Mouse (Mus musculus): ENCODE results near the gene Smarce1. TPM values are rescaled to one million over a fixed set of nuclear protein-coding genes. Genes with fewer than 3 reads are reported as not detected.

The Smarce1 gene
- polyA plus RNA-seq, 1 experiment from 2014 or later: 125 TPM

DNA sequence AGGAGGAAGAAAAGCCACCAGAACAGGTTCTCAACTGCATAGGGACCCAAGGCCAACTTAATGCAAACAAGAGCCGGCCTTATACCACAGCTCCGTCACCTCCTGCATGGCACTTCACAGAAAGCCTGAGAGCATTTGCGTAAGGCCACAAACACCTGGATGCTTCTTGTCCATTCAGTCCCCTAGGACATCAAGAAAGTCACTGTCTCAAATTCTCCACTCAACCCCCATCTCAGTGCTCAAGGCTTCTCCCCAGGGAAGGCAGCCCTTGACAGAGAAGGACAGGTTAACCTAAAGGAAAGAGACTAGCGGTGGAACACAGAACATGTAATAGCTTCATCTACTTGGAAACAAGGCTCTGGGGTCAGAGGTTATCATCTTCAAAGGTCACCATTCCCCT, 43.5 kb downstream of the Smarce1 start:
- Histone ChIP-seq H3K9me3 (replicated peaks; ENCODE audit: control insufficient read depth, low read length) (no peaks in the 10 kb centered on the region), H3K27ac (ENCODE audit: low read depth, low read length) (no peak overlapping the region), H3K9ac (ENCODE audit: low read depth, low read length) (no peak overlapping the region), H3K4me2 (no peak overlapping the region), H3K36me3 (ENCODE audit: control insufficient read depth, insufficient read depth, low read length) (no peaks in the 10 kb centered on the region), H3K27me3 (ENCODE audit: control insufficient read depth, insufficient read depth, low read length) (no peaks in the 10 kb centered on the region; the same call in 1 of the 2 replicates), H3K4me3 (ENCODE audit: low read depth, low read length) (no peak overlapping the region), H3K4me1 (ENCODE audit: control insufficient read depth, insufficient read depth, low read length) (no peaks in the 10 kb centered on the region)
- WGBS (ENCODE audit: insufficient replicate concordance): 79% methylated on average over 4 of the region's 4 CpGs
- no peak for ATAC-seq (replicated peaks; ENCODE audit: insufficient number of reproducible peaks, low FRiP score, low TSS enrichment)

DNA sequence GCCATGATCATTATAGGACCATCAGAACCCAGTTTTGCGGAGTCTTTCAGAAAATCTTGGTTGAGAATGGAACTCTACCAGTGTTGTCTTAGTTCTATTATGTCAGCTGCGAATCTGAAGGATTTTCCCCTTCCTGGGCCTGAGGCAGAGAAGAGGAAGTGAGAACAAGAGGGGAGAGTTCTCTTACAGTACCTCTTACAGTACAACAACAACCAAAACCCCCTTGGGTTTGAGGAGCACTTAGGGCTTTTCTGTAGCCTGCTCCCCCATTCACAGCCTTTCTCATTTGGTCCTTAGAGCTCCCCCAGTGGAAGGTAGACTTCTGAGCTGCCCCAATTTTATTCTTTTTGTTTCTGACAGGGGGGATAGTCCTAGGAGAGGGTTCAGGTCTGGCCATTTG, 44.0 kb downstream of the Smarce1 start:
- 68% methylated on average over 2 of the region's 2 CpGs for WGBS (ENCODE audit: insufficient replicate concordance)
- H3K27ac ChIP-seq (ENCODE audit: low read depth, low read length): no peak overlapping the region
- H3K4me2 ChIP-seq: no peak overlapping the region
- no peaks in the 10 kb centered on the region for H3K4me1 ChIP-seq (ENCODE audit: control insufficient read depth, insufficient read depth, low read length)
- no peak for ATAC-seq (replicated peaks; ENCODE audit: insufficient number of reproducible peaks, low FRiP score, low TSS enrichment)
- H3K9ac ChIP-seq (ENCODE audit: low read depth, low read length): no peak overlapping the region
- no peak overlapping the region for H3K4me3 ChIP-seq (ENCODE audit: low read depth, low read length)
- H3K9me3 ChIP-seq (replicated peaks; ENCODE audit: control insufficient read depth, low read length): no peaks in the 10 kb centered on the region
- H3K27me3 ChIP-seq (ENCODE audit: control insufficient read depth, insufficient read depth, low read length): no peaks in the 10 kb centered on the region; the same call in 1 of the 2 replicates
- H3K36me3 ChIP-seq (ENCODE audit: control insufficient read depth, insufficient read depth, low read length): no peaks in the 10 kb centered on the region

DNA sequence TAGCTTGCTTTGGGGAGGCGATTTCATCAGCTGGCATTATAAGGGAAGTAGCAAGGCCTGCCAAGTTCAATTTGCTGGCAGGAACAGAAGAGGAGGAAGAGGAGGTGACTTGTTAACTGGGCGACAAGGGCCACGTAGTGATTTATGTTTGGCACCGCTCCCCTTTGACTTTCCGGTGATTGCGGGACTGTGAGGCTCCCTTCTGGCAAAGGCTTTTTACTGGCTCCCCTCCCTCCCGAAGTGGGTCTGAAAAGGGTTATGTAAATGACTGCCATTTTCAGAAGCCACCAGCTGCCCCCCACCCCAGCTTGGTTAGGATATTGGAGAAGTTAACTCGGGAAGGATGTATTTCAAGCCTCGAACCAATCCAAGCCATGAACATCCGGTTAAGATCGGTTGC, 48.2 kb downstream of the Smarce1 start:
- no peaks in the 10 kb centered on the region; the same call in 1 of the 2 replicates for H3K27me3 ChIP-seq (ENCODE audit: control insufficient read depth, insufficient read depth, low read length)
- no peak overlapping the region for H3K4me3 ChIP-seq (ENCODE audit: low read depth, low read length)
- H3K4me1 ChIP-seq (ENCODE audit: control insufficient read depth, insufficient read depth, low read length): no peaks in the 10 kb centered on the region
- H3K36me3 ChIP-seq (ENCODE audit: control insufficient read depth, insufficient read depth, low read length): no peaks in the 10 kb centered on the region
- WGBS (ENCODE audit: insufficient replicate concordance): 65% methylated on average over 11 of the region's 11 CpGs
- H3K9ac ChIP-seq (ENCODE audit: low read depth, low read length): no peak overlapping the region
- no peak overlapping the region for H3K27ac ChIP-seq (ENCODE audit: low read depth, low read length)
- no peak for ATAC-seq (replicated peaks; ENCODE audit: insufficient number of reproducible peaks, low FRiP score, low TSS enrichment)
- no peak overlapping the region for H3K4me2 ChIP-seq
- no peaks in the 10 kb centered on the region for H3K9me3 ChIP-seq (replicated peaks; ENCODE audit: control insufficient read depth, low read length)

DNA sequence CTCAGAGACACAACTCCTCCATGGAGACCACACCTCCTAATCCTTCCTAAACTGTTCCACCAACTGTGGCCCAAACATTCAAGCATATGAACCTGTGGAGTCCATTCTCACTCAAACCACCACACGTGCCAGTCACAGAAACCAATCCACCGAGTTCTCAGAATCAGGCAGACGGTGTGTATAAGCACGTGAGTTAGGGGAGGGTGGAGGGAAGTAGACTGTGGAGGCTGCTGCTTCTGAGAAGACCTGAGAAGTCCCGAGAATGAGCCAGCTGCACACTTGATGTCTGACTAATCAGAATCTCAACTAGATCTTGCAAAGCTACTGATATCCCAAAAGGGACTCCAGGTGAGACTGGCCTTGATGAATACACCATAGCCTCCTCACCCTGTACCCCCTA, 50.7 kb downstream of the Smarce1 start:
- Histone ChIP-seq H3K27me3 (ENCODE audit: control insufficient read depth, insufficient read depth, low read length) (no peaks in the 10 kb centered on the region), H3K4me3 (ENCODE audit: low read depth, low read length) (no peak overlapping the region), H3K27ac (ENCODE audit: low read depth, low read length) (no peak overlapping the region), H3K9me3 (replicated peaks; ENCODE audit: control insufficient read depth, low read length) (no peaks in the 10 kb centered on the region), H3K4me2 (no peak overlapping the region), H3K4me1 (ENCODE audit: control insufficient read depth, insufficient read depth, low read length) (no peaks in the 10 kb centered on the region), H3K9ac (ENCODE audit: low read depth, low read length) (no peak overlapping the region), H3K36me3 (ENCODE audit: control insufficient read depth, insufficient read depth, low read length) (no peaks in the 10 kb centered on the region)
- ATAC-seq (replicated peaks; ENCODE audit: insufficient number of reproducible peaks, low FRiP score, low TSS enrichment): no peak
- WGBS (ENCODE audit: insufficient replicate concordance): 77% methylated on average over 5 of the region's 5 CpGs

DNA sequence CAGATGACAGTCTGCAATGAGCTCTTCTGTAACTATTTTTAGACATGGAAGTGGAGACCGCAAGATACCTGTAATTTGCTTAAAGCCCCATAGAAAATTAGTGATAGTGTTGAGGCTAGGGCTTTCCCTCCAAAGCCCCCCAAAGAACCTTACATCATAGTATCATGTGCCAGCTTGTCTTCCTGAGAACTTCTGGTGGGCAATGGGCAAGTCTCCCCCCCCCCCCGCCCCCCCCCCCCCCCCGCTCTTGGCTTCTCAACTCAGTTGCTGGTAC, 53.0 kb downstream of the Smarce1 start:
- Histone ChIP-seq H3K9ac (ENCODE audit: low read depth, low read length) (no peak overlapping the region), H3K36me3 (ENCODE audit: control insufficient read depth, insufficient read depth, low read length) (no peaks in the 10 kb centered on the region), H3K4me1 (ENCODE audit: control insufficient read depth, insufficient read depth, low read length) (no peaks in the 10 kb centered on the region), H3K4me3 (ENCODE audit: low read depth, low read length) (no peak overlapping the region), H3K9me3 (replicated peaks; ENCODE audit: control insufficient read depth, low read length) (no peaks in the 10 kb centered on the region), H3K4me2 (no peak overlapping the region), H3K27ac (ENCODE audit: low read depth, low read length) (no peak overlapping the region), H3K27me3 (ENCODE audit: control insufficient read depth, insufficient read depth, low read length) (no peaks in the 10 kb centered on the region)
- 29% methylated on average over 2 of the region's 3 CpGs for WGBS (ENCODE audit: insufficient replicate concordance)
- ATAC-seq (replicated peaks; ENCODE audit: insufficient number of reproducible peaks, low FRiP score, low TSS enrichment): no peak

DNA sequence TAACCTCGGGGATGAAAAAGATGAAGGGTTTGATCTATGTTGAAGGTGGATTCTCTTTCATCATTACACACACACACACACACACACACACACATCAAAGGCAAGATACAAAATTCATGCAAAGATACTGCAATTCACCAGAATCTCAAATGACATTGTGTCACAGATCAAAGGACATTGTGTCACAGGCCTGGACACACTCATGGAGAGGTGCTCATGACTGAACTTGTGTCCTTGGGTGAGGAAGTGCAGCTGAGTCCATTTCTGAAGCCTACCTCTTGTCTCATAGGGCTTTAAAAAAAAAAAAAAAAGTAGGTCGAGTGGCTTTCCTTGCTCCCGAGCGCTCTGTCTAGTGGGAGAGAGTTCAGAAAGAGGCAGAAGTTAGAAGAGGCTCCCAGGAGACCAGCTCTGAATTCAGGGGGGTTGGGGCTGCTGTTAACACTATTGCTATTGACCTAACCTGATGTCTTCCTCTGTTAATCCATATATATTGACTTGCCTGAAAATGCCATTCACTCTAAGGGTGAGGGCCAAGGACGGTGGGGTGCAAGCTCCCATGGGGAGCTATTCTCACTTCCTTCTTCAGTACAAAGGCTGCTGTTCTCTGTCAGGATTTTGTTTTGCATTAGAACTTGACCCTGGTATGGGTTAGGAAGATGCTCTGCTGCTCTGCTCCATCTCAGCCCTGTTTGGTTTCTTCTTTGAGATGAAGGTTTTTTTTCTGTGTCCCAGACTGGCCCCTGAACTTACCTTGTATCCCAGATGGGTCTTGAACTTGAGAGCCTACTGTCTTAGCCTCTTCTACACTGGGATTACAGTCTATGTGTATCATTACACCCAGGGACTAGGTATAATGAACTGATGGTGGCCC, 53.5 kb downstream of the Smarce1 start:
- no peak overlapping the region for H3K4me2 ChIP-seq
- H3K9me3 ChIP-seq (replicated peaks; ENCODE audit: control insufficient read depth, low read length): no peaks in the 10 kb centered on the region
- no peaks in the 10 kb centered on the region for H3K4me1 ChIP-seq (ENCODE audit: control insufficient read depth, insufficient read depth, low read length)
- ATAC-seq (replicated peaks; ENCODE audit: insufficient number of reproducible peaks, low FRiP score, low TSS enrichment): no peak
- no peaks in the 10 kb centered on the region for H3K27me3 ChIP-seq (ENCODE audit: control insufficient read depth, insufficient read depth, low read length)
- H3K27ac ChIP-seq (ENCODE audit: low read depth, low read length): no peak overlapping the region
- 55% methylated on average over 5 of the region's 5 CpGs for WGBS (ENCODE audit: insufficient replicate concordance)
- no peaks in the 10 kb centered on the region for H3K36me3 ChIP-seq (ENCODE audit: control insufficient read depth, insufficient read depth, low read length)
- no peak overlapping the region for H3K9ac ChIP-seq (ENCODE audit: low read depth, low read length)
- no peak overlapping the region for H3K4me3 ChIP-seq (ENCODE audit: low read depth, low read length)

DNA sequence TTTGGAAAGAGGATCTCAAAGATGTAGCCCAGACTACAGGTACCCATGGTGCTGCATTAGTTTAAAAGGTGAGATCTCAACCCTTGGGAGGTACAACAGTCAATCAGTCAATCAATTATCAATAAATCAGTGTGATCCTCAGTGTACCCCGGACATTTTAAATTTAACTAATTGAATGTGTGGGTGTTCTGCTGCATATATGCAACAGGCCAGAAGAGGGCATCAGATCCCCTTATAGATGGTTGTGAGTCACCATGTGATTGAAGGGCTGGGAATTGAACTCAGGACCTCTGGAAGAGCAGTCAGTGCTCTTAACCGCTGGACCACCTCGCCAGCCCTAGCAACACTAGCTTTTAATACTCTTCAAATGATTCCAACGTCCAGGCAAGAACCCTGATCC, 58.8 kb downstream of the Smarce1 start:
- WGBS (ENCODE audit: insufficient replicate concordance): 77% methylated on average over 4 of the region's 4 CpGs
- Histone ChIP-seq H3K27ac (ENCODE audit: low read depth, low read length) (no peak overlapping the region), H3K27me3 (ENCODE audit: control insufficient read depth, insufficient read depth, low read length) (no peaks in the 10 kb centered on the region), H3K9ac (ENCODE audit: low read depth, low read length) (no peak overlapping the region), H3K4me3 (ENCODE audit: low read depth, low read length) (no peak overlapping the region), H3K4me1 (ENCODE audit: control insufficient read depth, insufficient read depth, low read length) (no peaks in the 10 kb centered on the region), H3K36me3 (ENCODE audit: control insufficient read depth, insufficient read depth, low read length) (no peaks in the 10 kb centered on the region), H3K4me2 (no peak overlapping the region), H3K9me3 (replicated peaks; ENCODE audit: control insufficient read depth, low read length) (no peaks in the 10 kb centered on the region)
- no peak for ATAC-seq (replicated peaks; ENCODE audit: insufficient number of reproducible peaks, low FRiP score, low TSS enrichment)

DNA sequence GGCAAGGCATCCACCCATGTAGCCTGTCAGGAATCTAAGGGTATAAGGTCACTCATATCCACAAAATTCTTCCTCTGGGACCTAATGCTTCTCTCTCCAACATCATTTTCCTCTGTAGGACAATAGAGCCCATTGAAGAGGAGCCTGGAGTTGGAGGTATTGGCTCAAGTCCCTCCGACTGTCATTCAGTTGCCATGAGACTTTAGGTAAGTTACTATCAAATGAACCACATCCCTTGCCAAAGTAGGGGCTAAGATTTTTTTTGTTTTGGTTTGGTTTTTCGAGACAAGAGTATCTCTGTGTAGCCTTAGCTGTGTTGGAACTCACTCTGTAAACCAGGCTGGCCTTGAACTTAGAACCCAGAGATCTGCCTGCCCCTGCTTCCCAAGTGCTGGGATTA, 59.4 kb downstream of the Smarce1 start:
- no peak overlapping the region for H3K4me3 ChIP-seq (ENCODE audit: low read depth, low read length)
- H3K4me2 ChIP-seq: no peak overlapping the region
- H3K4me1 ChIP-seq (ENCODE audit: control insufficient read depth, insufficient read depth, low read length): no peaks in the 10 kb centered on the region
- no peaks in the 10 kb centered on the region for H3K9me3 ChIP-seq (replicated peaks; ENCODE audit: control insufficient read depth, low read length)
- H3K27me3 ChIP-seq (ENCODE audit: control insufficient read depth, insufficient read depth, low read length): no peaks in the 10 kb centered on the region
- H3K27ac ChIP-seq (ENCODE audit: low read depth, low read length): no peak overlapping the region
- no peak for ATAC-seq (replicated peaks; ENCODE audit: insufficient number of reproducible peaks, low FRiP score, low TSS enrichment)
- WGBS (ENCODE audit: insufficient replicate concordance): 67% methylated on average over 2 of the region's 2 CpGs
- H3K36me3 ChIP-seq (ENCODE audit: control insufficient read depth, insufficient read depth, low read length): no peaks in the 10 kb centered on the region
- no peak overlapping the region for H3K9ac ChIP-seq (ENCODE audit: low read depth, low read length)

DNA sequence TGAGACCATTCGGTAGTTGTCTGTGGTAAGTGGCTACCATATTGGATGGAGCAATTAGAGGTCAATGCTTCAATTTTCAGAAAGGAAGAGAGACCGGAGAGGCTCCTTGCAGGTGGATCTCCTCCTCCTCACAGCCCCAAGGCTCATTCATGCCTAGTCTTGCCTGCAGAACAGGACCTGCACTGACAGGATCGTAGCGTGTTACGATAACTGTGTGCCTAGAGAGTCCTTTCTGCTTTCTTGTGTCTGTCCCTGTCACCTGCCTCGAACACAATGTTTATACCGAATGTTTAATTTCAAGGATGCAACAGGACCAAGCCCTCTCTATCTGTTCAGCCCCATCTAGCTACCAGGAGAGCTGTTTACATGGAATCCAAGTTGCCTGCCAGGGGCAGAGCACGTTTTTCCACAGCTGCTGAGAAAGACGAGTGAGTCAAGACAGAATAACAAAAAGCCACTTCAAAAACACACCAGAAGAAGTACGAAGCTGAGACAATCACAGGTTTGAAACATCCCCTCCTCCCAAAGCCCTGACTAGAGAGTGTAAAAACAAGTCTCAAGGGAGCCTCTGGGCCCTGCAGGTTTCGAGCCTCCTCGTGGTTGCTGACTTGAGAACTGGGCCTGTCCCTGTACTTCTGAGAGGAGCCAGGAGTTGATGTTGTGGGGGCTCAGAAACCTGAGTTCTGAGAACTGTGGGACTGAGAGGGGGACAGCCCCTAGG, 60.1 kb downstream of the Smarce1 start:
- no peak overlapping the region for H3K9ac ChIP-seq (ENCODE audit: low read depth, low read length)
- no peak for ATAC-seq (replicated peaks; ENCODE audit: insufficient number of reproducible peaks, low FRiP score, low TSS enrichment)
- no peaks in the 10 kb centered on the region for H3K4me1 ChIP-seq (ENCODE audit: control insufficient read depth, insufficient read depth, low read length)
- no peaks in the 10 kb centered on the region for H3K36me3 ChIP-seq (ENCODE audit: control insufficient read depth, insufficient read depth, low read length)
- 63% methylated on average over 12 of the region's 12 CpGs for WGBS (ENCODE audit: insufficient replicate concordance)
- no peak overlapping the region for H3K4me2 ChIP-seq
- no peaks in the 10 kb centered on the region for H3K9me3 ChIP-seq (replicated peaks; ENCODE audit: control insufficient read depth, low read length)
- H3K27ac ChIP-seq (ENCODE audit: low read depth, low read length): no peak overlapping the region
- H3K27me3 ChIP-seq (ENCODE audit: control insufficient read depth, insufficient read depth, low read length): no peaks in the 10 kb centered on the region
- H3K4me3 ChIP-seq (ENCODE audit: low read depth, low read length): no peak overlapping the region

Data from heart, embryonic 11.5 days (tissue).